ENCODE assay signal across 16 mouse cellular contexts in genomic region chr6:33832978-33833377, GRCm38 (mm10).
A peak's percentile ranks its signal among the peaks of the same experiment; 100 is the strongest.
DNase-seq lines count a peak whose midpoint lies in the region; ATAC-seq lines count a peak whose summit lies in the region.
"Had no signal": no experiment of that assay in that cellular context is flagged by ENCODE, and none has a peak within 500 bp of the region (broad histone marks: within the 10 kb centered on the region; RNA-seq: fewer than 3 reads in every experiment).

No protein-coding gene starts in this region.

- no peaks in the 10 kb centered on the region for H3K9me3 ChIP-seq in embryonic facial prominence, embryonic 14.5 days (ENCODE audit: control insufficient read depth, low read length)
- no peaks in the 10 kb centered on the region for H3K9me3 ChIP-seq in embryonic facial prominence, embryonic 10.5 days
- no peaks in the 10 kb centered on the region for H3K9me3 ChIP-seq in kidney, embryonic 16.5 days (ENCODE audit: low read length)
- no peaks in the 10 kb centered on the region for H3K9me3 ChIP-seq in forebrain, embryonic 15.5 days

- no peak overlapping the region for H3K27ac ChIP-seq in embryonic facial prominence, embryonic 14.5 days (replicated peaks; ENCODE audit: low read depth, low read length)
- no peak overlapping the region for H3K27ac ChIP-seq in embryonic facial prominence, embryonic 10.5 days (replicated peaks)
- no peak overlapping the region; the same call in 1 of the 2 replicates for H3K27ac ChIP-seq in kidney, embryonic 16.5 days (ENCODE audit: low read length)
- H3K27ac ChIP-seq in forebrain, embryonic 15.5 days (replicated peaks) = peak overlapping the region; percentile 56; the same call in 1 of the 2 replicates
- H3K27ac ChIP-seq: liver, embryonic 14.5 days had no signal

- H3K9ac ChIP-seq in embryonic facial prominence, embryonic 14.5 days (ENCODE audit: low read depth, low read length) = no peak overlapping the region
- no peak overlapping the region for H3K9ac ChIP-seq in kidney, embryonic 16.5 days (replicated peaks; ENCODE audit: low read length)
- H3K9ac ChIP-seq in forebrain, embryonic 15.5 days (replicated peaks) = no peak overlapping the region
- H3K9ac ChIP-seq: liver, embryonic 14.5 days had no signal

- 61% methylated on average over 4 of the region's 4 CpGs for WGBS in embryonic facial prominence, embryonic 14.5 days
- 54% methylated on average over 4 of the region's 4 CpGs for WGBS in embryonic facial prominence, embryonic 10.5 days
- WGBS in kidney, embryonic 16.5 days = 24% methylated on average over 4 of the region's 4 CpGs
- 46% methylated on average over 4 of the region's 4 CpGs for WGBS in forebrain, embryonic 15.5 days

- no peaks in the 10 kb centered on the region for H3K36me3 ChIP-seq in embryonic facial prominence, embryonic 14.5 days (ENCODE audit: control insufficient read depth, insufficient read depth, low read length)
- H3K36me3 ChIP-seq in embryonic facial prominence, embryonic 10.5 days (replicated peaks) = no peaks in the 10 kb centered on the region
- no peaks in the 10 kb centered on the region for H3K36me3 ChIP-seq in kidney, embryonic 16.5 days (ENCODE audit: insufficient read depth, low read length)
- H3K36me3 ChIP-seq in forebrain, embryonic 15.5 days = no peaks in the 10 kb centered on the region

- peak; percentile 62 for DNase-seq in embryonic facial prominence, embryonic 14.5 days (ENCODE audit: low spot score)
- no peak for DNase-seq in embryonic facial prominence, embryonic 10.5 days (ENCODE audit: low spot score)
- no peak for DNase-seq in kidney, adult 11 months
- DNase-seq in R1 (ENCODE audit: low read depth, low spot score) = peak; percentile 24
- DNase-seq in adrenal gland, adult 18-20 months (ENCODE audit: low spot score in 2 of 2) = no peak
- DNase-seq in heart, postnatal 14 days = no peak
- DNase-seq: adrenal gland, postnatal 10 days; gastrocnemius, postnatal 25 days; heart, postnatal 4 days; lung, postnatal 10 days; thymus, postnatal 14 days had no signal

- peak; percentile 84 for ATAC-seq in embryonic facial prominence, embryonic 14.5 days (ENCODE audit: low read depth)
- ATAC-seq in kidney, embryonic 16.5 days (ENCODE audit: low FRiP score, low TSS enrichment) = peak; percentile 88
- ATAC-seq in forebrain, embryonic 15.5 days (replicated peaks) = no peak
- ATAC-seq: intestine, postnatal 0 days had no signal

- no peaks in the 10 kb centered on the region for H3K27me3 ChIP-seq in embryonic facial prominence, embryonic 14.5 days (replicated peaks; ENCODE audit: control insufficient read depth, insufficient read depth, low read length)
- H3K27me3 ChIP-seq in embryonic facial prominence, embryonic 10.5 days (replicated peaks; ENCODE audit: low read depth, poor library complexity, severe bottlenecking) = no peaks in the 10 kb centered on the region
- no peaks in the 10 kb centered on the region for H3K27me3 ChIP-seq in kidney, embryonic 16.5 days (ENCODE audit: insufficient read depth, low read length)
- H3K27me3 ChIP-seq in forebrain, embryonic 15.5 days = no peaks in the 10 kb centered on the region

- H3K4me1 ChIP-seq in embryonic facial prominence, embryonic 14.5 days (ENCODE audit: control insufficient read depth, insufficient read depth, low read length) = no peaks in the 10 kb centered on the region
- peaks cover 6% of the 10 kb centered on the region for H3K4me1 ChIP-seq in embryonic facial prominence, embryonic 10.5 days
- H3K4me1 ChIP-seq in kidney, embryonic 16.5 days (ENCODE audit: insufficient read depth, low read length) = no peaks in the 10 kb centered on the region
- H3K4me1 ChIP-seq in forebrain, embryonic 15.5 days = peaks cover 8% of the 10 kb centered on the region; the same call in 1 of the 2 replicates

- no peak overlapping the region for H3K4me3 ChIP-seq in embryonic facial prominence, embryonic 14.5 days (ENCODE audit: low read depth, low read length)
- H3K4me3 ChIP-seq in embryonic facial prominence, embryonic 10.5 days = no peak overlapping the region
- H3K4me3 ChIP-seq in kidney, embryonic 16.5 days (ENCODE audit: low read length) = no peak overlapping the region
- no peak overlapping the region for H3K4me3 ChIP-seq in forebrain, embryonic 15.5 days

- intact Hi-C loops in heart, postnatal 14 days (cut with DNase I) = no loop called here

- no peak overlapping the region for H3K4me2 ChIP-seq in embryonic facial prominence, embryonic 14.5 days (ENCODE audit: low read depth, low read length)
- H3K4me2 ChIP-seq in kidney, embryonic 16.5 days (replicated peaks; ENCODE audit: low read depth, low read length) = no peak overlapping the region
- no peak overlapping the region for H3K4me2 ChIP-seq in forebrain, embryonic 15.5 days (replicated peaks)
- H3K4me2 ChIP-seq: heart, embryonic 11.5 days had no signal

Comparison
In these comparisons a context has a peak if more than half of its experiments do, and no peak if none do; other contexts are left out.
1. DNase-seq: peak in embryonic facial prominence, embryonic 14.5 days (single experiment) and R1 (single experiment); none in embryonic facial prominence, embryonic 10.5 days (single experiment), kidney, adult 11 months (single experiment), adrenal gland, adult 18-20 months (0 of 2) and heart, postnatal 14 days (0 of 2).